Mouse (Mus musculus) kidney, postnatal 0 days (tissue): Measurements from ENCODE around the gene Cmtm8. TPM values are rescaled to one million over a fixed set of nuclear protein-coding genes. Genes with fewer than 3 reads are reported as not detected.

Experiments
- ATAC-seq: fragments of 200-750 bp; cut with Nextera tagmentation; replicated peaks from 2 replicates; pipeline ENCODE4 v1.8.0; 2017; ENCODE audit warnings: low read depth, moderate number of reproducible peaks, moderate TSS enrichment, moderate library complexity; ENCODE audit not compliant: low FRiP score
- DNase-seq: peaks from one replicate; pipeline ENCODE4 v3.0.0-alpha.2; 2016; ENCODE audit warnings: low spot score
- H3K27ac ChIP-seq: fragments of 300-500 bp; sonication (generic); 2 replicates; pipeline ENCODE4 v1.5.1; 2014; ENCODE audit warnings: mild to moderate bottlenecking
- H3K27me3 ChIP-seq: fragments of 300-500 bp; sonication (generic); 2 replicates; pipeline ENCODE4 v1.6.1; 2014; ENCODE audit warnings: low read length, mixed read lengths; ENCODE audit not compliant: insufficient read depth
- H3K36me3 ChIP-seq: fragments of 300-500 bp; sonication (generic); 2 replicates; pipeline ENCODE4 v1.6.1; 2014; ENCODE audit warnings: low read length, mixed read lengths; ENCODE audit not compliant: insufficient read depth
- H3K4me1 ChIP-seq: fragments of 300-500 bp; sonication (generic); replicated peaks from 2 replicates; pipeline ENCODE4 v1.6.1; 2014; ENCODE audit warnings: antibody characterized with exemption, low read length, mixed read lengths; ENCODE audit not compliant: insufficient read depth
- H3K4me2 ChIP-seq: fragments of 300-500 bp; sonication (generic); 2 replicates; pipeline ENCODE4 v1.6.1; 2014; ENCODE audit warnings: mild to moderate bottlenecking, low read length, moderate library complexity, mixed read lengths
- H3K4me3 ChIP-seq: fragments of 300-500 bp; sonication (generic); replicated peaks from 2 replicates; pipeline ENCODE4 v1.5.1; 2014; ENCODE audit warnings: low read depth, low read length
- H3K9ac ChIP-seq: fragments of 300-500 bp; sonication (generic); 2 replicates; pipeline ENCODE4 v1.6.1; 2014; ENCODE audit warnings: low read depth, low read length
- H3K9me3 ChIP-seq: fragments of 300-500 bp; sonication (generic); replicated peaks from 2 replicates; pipeline ENCODE4 v1.6.1; 2016; ENCODE audit warnings: low read length, inconsistent platforms, mixed read lengths
- CTCF ChIP-seq: IDR thresholded peaks from 2 replicates; pipeline ENCODE4 v1.5.1; 2016; ENCODE audit warnings: antibody characterized with exemption, low read depth, mild to moderate bottlenecking, moderate library complexity
- WGBS: fragments of 180-500 bp; shearing (Covaris S2); extraction: QIAGEN DNeasy Blood & Tissue Kit; methylation state at CpG from one replicate; pipeline ENCODE4 v1.1.7; 2014; 5-methylcytosine and 5-hydroxymethylcytosine counted together
- polyA plus RNA-seq: library from polyadenylated mRNA; unstranded; fragments of >200 nt; fragmentation: Nextera tagmentation; extraction: Ambion mirVana; gene quantifications from 2 replicates; pipeline ENCODE4 v1.2.1, GENCODE M21; 2015

Gene Cmtm8
- polyA plus RNA-seq, 1 experiment from 2014 or later: 54.6 TPM

DNA sequence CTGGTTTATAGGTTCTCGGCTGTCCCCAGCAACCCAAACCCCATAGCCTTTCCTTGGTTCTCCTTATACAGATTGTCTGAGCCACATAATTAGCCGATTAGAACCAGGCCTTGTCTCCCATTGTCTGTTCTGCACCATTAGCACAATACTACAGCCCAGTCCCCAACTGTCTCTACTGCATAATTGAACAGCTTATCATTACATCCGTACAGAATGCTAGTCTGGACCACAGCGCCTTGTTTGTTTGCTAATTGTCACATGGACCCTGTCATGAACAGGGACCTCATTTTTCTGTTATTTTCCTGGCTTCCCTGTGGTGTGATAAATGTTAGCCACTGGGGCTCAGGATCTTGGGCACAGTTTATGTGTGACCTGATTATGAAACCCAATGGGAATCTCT, 84.1 kb downstream of the Cmtm8 start:
- H3K4me1 ChIP-seq: no peaks in the 10 kb centered on the region
- TF ChIP-seq CTCF: no peak
- H3K9ac ChIP-seq: no peak overlapping the region
- peaks cover 26% of the 10 kb centered on the region; the same call in 1 of the 2 replicates for H3K36me3 ChIP-seq
- DNase-seq: no peak
- no peaks in the 10 kb centered on the region for H3K27me3 ChIP-seq
- no peak overlapping the region for H3K4me3 ChIP-seq
- H3K4me2 ChIP-seq: no peak overlapping the region
- no peaks in the 10 kb centered on the region for H3K9me3 ChIP-seq
- no peak overlapping the region for H3K27ac ChIP-seq
- 87% methylated on average over 4 of the region's 4 CpGs for WGBS
- ATAC-seq: no peak

GRCm38 (mm10) chr9:114758801-114759200, 85.2 kb downstream of the Cmtm8 start:
- Histone ChIP-seq H3K36me3 (peaks cover 26% of the 10 kb centered on the region; the same call in 1 of the 2 replicates), H3K4me1 (no peaks in the 10 kb centered on the region), H3K4me3 (no peak overlapping the region), H3K27me3 (no peaks in the 10 kb centered on the region), H3K9me3 (no peaks in the 10 kb centered on the region), H3K4me2 (no peak overlapping the region), H3K27ac (no peak overlapping the region), H3K9ac (no peak overlapping the region)
- WGBS: 84% methylated on average over 5 of the region's 5 CpGs
- no peak for DNase-seq
- no peak for TF ChIP-seq CTCF
- no peak for ATAC-seq

- Histone ChIP-seq H3K9ac (no peak overlapping the region), H3K36me3 (peaks cover 26% of the 10 kb centered on the region; the same call in 1 of the 2 replicates), H3K4me3 (no peak overlapping the region), H3K27ac (no peak overlapping the region), H3K9me3 (no peaks in the 10 kb centered on the region), H3K27me3 (no peaks in the 10 kb centered on the region), H3K4me1 (no peaks in the 10 kb centered on the region), H3K4me2 (no peak overlapping the region)
- 61% methylated on average over 7 of the region's 7 CpGs for WGBS
- TF ChIP-seq CTCF: no peak
- ATAC-seq (no peak), DNase-seq (no peak)
Observed at GRCm38 (mm10) chr9:114758272-114758671, 85.7 kb downstream of the Cmtm8 start.

DNA sequence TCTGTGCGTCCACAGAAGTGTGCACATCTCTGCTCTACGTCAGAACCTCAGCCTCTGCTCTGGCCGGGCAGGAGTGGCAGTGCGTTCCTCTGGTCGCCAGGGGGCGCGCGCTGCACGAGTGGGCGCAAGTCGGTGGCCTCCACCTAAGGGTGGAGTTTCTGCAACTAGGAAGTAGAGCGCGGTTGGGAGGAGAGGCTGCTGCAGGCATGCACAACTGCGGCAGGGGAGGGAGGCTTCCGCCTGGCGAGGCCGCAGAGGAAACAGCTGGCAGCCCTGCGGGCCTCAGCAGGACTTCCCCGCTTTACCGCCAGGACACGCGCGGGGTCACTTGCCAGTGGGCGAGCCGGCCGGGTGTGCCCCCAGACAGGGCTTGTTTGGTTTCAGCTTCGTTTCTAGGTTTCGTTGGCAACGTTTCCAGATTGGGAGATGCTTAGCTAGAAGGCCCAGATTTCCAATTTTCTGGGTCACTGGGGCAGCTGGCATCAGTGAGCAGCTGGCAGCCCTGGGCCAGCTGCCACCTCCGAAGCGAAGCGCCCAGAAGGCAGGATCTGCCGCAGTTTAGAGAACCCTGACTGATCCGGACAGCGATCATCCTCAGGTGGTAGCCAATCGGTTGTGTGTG, 91.0 kb downstream of the Cmtm8 start:
- DNase-seq (peak; percentile 96), ATAC-seq (peak; percentile 88)
- WGBS: 6% methylated on average over 36 of the region's 36 CpGs
- H3K4me1 ChIP-seq: no peaks in the 10 kb centered on the region
- TF ChIP-seq CTCF: peak; percentile 99
- H3K9ac ChIP-seq: peak overlapping the region; percentile 50
- H3K27ac ChIP-seq: peak overlapping the region; percentile 58
- H3K27me3 ChIP-seq: no peaks in the 10 kb centered on the region
- H3K4me2 ChIP-seq: peak overlapping the region; percentile 61
- peaks cover 25% of the 10 kb centered on the region; the same call in 1 of the 2 replicates for H3K36me3 ChIP-seq
- no peaks in the 10 kb centered on the region for H3K9me3 ChIP-seq
- peak overlapping the region; percentile 46 for H3K4me3 ChIP-seq

GRCm38 (mm10) chr9:114752311-114752710, 91.6 kb downstream of the Cmtm8 start:
- H3K27ac ChIP-seq: no peak overlapping the region
- H3K4me3 ChIP-seq: no peak overlapping the region
- H3K27me3 ChIP-seq: no peaks in the 10 kb centered on the region
- H3K4me1 ChIP-seq: 0 out of 2 replicates have a peak, but pooled peaks cover 3% of the 10 kb centered on the region
- TF ChIP-seq CTCF: no peak
- no peak for ATAC-seq
- peaks cover 31% of the 10 kb centered on the region; the same call in 1 of the 2 replicates for H3K36me3 ChIP-seq
- H3K4me2 ChIP-seq: peak overlapping the region; percentile 61; the same call in 1 of the 2 replicates
- H3K9me3 ChIP-seq: no peaks in the 10 kb centered on the region
- 0 out of 2 replicates have a peak overlapping the region, but pooled peaks have one; percentile 50 for H3K9ac ChIP-seq
- WGBS: 75% methylated on average over 9 of the region's 9 CpGs
- no peak for DNase-seq

DNA sequence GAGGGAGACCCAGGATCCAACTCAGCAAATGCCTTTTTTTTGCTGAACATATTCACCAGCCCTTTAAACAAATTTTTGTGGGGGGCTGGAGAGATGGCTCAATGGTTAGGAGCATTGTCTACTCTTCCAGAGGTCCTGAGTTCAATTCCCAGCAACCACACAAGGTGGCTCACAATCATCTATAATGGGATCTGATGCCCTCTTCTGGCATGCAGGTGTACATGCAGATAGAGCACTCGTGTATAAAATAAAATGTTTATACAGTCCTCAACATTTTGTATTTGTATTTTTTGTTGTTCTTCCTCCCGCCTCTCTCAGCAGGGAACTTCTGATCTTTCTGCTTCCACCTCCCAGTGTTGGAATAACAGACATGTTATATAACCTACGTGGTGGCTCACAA, 92.4 kb downstream of the Cmtm8 start:
- no peak for DNase-seq
- 80% methylated on average over 3 of the region's 3 CpGs for WGBS
- no peak overlapping the region for H3K4me2 ChIP-seq
- H3K36me3 ChIP-seq: peaks cover 26% of the 10 kb centered on the region; the same call in 1 of the 2 replicates
- no peak overlapping the region for H3K27ac ChIP-seq
- no peak overlapping the region for H3K9ac ChIP-seq
- H3K27me3 ChIP-seq: no peaks in the 10 kb centered on the region
- H3K4me1 ChIP-seq: 0 out of 2 replicates have a peak, but pooled peaks cover 5% of the 10 kb centered on the region
- H3K9me3 ChIP-seq: no peaks in the 10 kb centered on the region
- H3K4me3 ChIP-seq: no peak overlapping the region
- no peak for ATAC-seq
- TF ChIP-seq CTCF: peak; percentile 50
